Mouse (Mus musculus): ENCODE results near the gene Gde1.

GRCm38 (mm10) chr7:118703144-118703561 is 2.4 kb downstream of the Gde1 start:
- TF ChIP-seq CTCF (IDR thresholded peaks at IDR 0.05; ENCODE audit: low read depth, low read length) (no peak), TAL1 (conservative IDR thresholded peaks at IDR 0.05; ENCODE audit: low read depth, low read length) (no peak), POLR2AphosphoS5 (IDR thresholded peaks at IDR 0.05; ENCODE audit: insufficient replicate concordance, low read depth, low read length) (no peak)
